8 mouse cellular contexts compared by ENCODE assay signal in the genomic region with DNA sequence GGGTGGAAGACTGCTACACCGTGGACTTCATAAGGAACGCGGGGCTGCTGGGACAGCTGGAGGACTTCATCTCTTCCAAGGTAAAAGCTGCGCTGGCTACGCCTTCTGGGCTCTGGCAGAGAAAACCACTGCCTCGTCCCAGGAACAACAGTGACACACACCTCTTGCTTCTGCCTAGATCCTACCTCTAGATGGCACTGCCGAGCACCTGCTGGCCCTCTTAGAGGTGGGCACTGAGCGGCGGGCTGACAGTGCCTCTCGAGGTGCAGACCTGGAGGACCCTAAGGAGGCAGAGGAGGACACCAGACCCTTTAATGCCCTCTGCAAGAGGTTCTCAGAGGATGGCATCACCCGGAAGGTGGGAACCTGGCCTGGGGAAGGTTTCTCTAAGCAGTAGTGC. TPM values are rescaled to one million over a fixed set of nuclear protein-coding genes. Genes with fewer than 3 reads are reported as not detected.
DNase-seq lines count a peak whose midpoint lies in the region; ATAC-seq and TF ChIP-seq lines count a peak whose summit lies in the region.

No protein-coding gene starts in this region.

- no peaks in the 10 kb centered on the region for H3K9me3 ChIP-seq in limb, embryonic 11.5 days (ENCODE audit: control insufficient read depth, low read length)
- H3K9me3 ChIP-seq in midbrain, postnatal 0 days (ENCODE audit: low read length), result no peaks in the 10 kb centered on the region

- no peaks in the 10 kb centered on the region for H3K4me1 ChIP-seq in limb, embryonic 11.5 days (ENCODE audit: control insufficient read depth, insufficient read depth, low read length)
- no peaks in the 10 kb centered on the region for H3K4me1 ChIP-seq in midbrain, postnatal 0 days (ENCODE audit: insufficient read depth, low read length)

- H3K4me3 ChIP-seq in limb, embryonic 11.5 days (ENCODE audit: low read depth, low read length), result no peak overlapping the region
- H3K4me3 ChIP-seq in midbrain, postnatal 0 days (ENCODE audit: low read depth, low read length), result no peak overlapping the region

- DNase-seq in gastrocnemius, postnatal 10 days, result peak; percentile 47
- no peak for DNase-seq in gastrocnemius, postnatal 14 days
- DNase-seq in A20 (ENCODE audit: low read depth, low spot score) (peak; percentile 68), adipocyte (ENCODE audit: low spot score) (no peak)
- peak; percentile 67 for DNase-seq in adrenal gland, postnatal 14 days
- peak; percentile 23 to 51 for DNase-seq in heart, postnatal 14 days
- DNase-seq in limb, embryonic 11.5 days (ENCODE audit: low spot score), result peak; percentile 75
- peak; percentile 47 for DNase-seq in midbrain, postnatal 0 days (ENCODE audit: low spot score)

- H3K36me3 ChIP-seq in limb, embryonic 11.5 days (ENCODE audit: control insufficient read depth, insufficient read depth, low read length), result no peaks in the 10 kb centered on the region
- H3K36me3 ChIP-seq in midbrain, postnatal 0 days (ENCODE audit: insufficient read depth, low read length), result peaks cover 64% of the 10 kb centered on the region

- H3K27me3 ChIP-seq in limb, embryonic 11.5 days (ENCODE audit: control insufficient read depth, insufficient read depth, low read length), result no peaks in the 10 kb centered on the region
- no peaks in the 10 kb centered on the region for H3K27me3 ChIP-seq in midbrain, postnatal 0 days (ENCODE audit: insufficient read depth, low read length)

- TF ChIP-seq CTCF in midbrain, postnatal 0 days (IDR thresholded peaks at IDR 0.05), result peak; percentile 81

- intact Hi-C loops in gastrocnemius, postnatal 14 days (cut with DNase I; ENCODE audit: low total_unique reads), result no loop called here
- intact Hi-C loops in heart, postnatal 14 days (cut with DNase I), result no loop called here

- H3K27ac ChIP-seq in limb, embryonic 11.5 days (replicated peaks; ENCODE audit: low read depth, low read length), result no peak overlapping the region
- no peak overlapping the region for H3K27ac ChIP-seq in midbrain, postnatal 0 days (ENCODE audit: low read depth, low read length)

- H3K9ac ChIP-seq in limb, embryonic 11.5 days (ENCODE audit: low read length), result no peak overlapping the region
- no peak overlapping the region for H3K9ac ChIP-seq in midbrain, postnatal 0 days (replicated peaks; ENCODE audit: low read length, poor library complexity, severe bottlenecking)

- WGBS in limb, embryonic 11.5 days, result 22% methylated on average over 11 of the region's 11 CpGs
- 21% methylated on average over 11 of the region's 11 CpGs for WGBS in midbrain, postnatal 0 days

- ATAC-seq in limb, embryonic 11.5 days (ENCODE audit: insufficient number of reproducible peaks, low FRiP score, low TSS enrichment, low read depth), result no peak
- ATAC-seq in midbrain, postnatal 0 days (ENCODE audit: low FRiP score), result 0 out of 2 replicates have a peak, but pooled peaks have one; percentile 68

- H3K4me2 ChIP-seq in limb, embryonic 11.5 days (ENCODE audit: low read depth, severe bottlenecking), result no peak overlapping the region
- H3K4me2 ChIP-seq in midbrain, postnatal 0 days (ENCODE audit: low read depth, low read length, poor library complexity, severe bottlenecking), result no peak overlapping the region

RNA-seq across cellular contexts. Expression of a gene that starts 12.9 kb away (rescaled TPM):
- not detected for total RNA-seq in gastrocnemius, postnatal 10 days (2021)
- not detected for total RNA-seq in gastrocnemius, postnatal 14 days (2021)
- total RNA-seq in adrenal gland, postnatal 14 days (2021), result not detected in 2 replicates
- not detected for total RNA-seq in heart, postnatal 14 days (2021)
- 0.35 TPM in 1 of 2 replicates, not detected in the other for polyA plus RNA-seq in limb, embryonic 11.5 days (2014; fragmentation: Nextera tagmentation; extraction: Ambion mirVana)
- total RNA-seq in midbrain, postnatal 0 days (2014; rRNA removed), result not detected in 2 replicates
- not detected in 2 replicates for polyA plus RNA-seq in midbrain, postnatal 0 days (2015; fragmentation: Nextera tagmentation; extraction: Ambion mirVana)

RNA-seq across cellular contexts. Expression of a gene that starts 36.2 kb away (rescaled TPM):
- total RNA-seq in gastrocnemius, postnatal 10 days (2021), result under 1 TPM; 0.27 to 0.40 TPM
- total RNA-seq in gastrocnemius, postnatal 14 days (2021), result under 1 TPM; 0.04 to 0.08 TPM
- total RNA-seq in adrenal gland, postnatal 14 days (2021), result 0.63 and 0.71 TPM in 2 replicates
- under 1 TPM in 1 of 2 experiments, not detected in 1; 0.24 TPM for total RNA-seq in heart, postnatal 14 days (2021)
- polyA plus RNA-seq in limb, embryonic 11.5 days (2014; fragmentation: Nextera tagmentation; extraction: Ambion mirVana), result 0.06 TPM in 1 of 2 replicates, not detected in the other
- total RNA-seq in midbrain, postnatal 0 days (2014; rRNA removed), result 71.5 and 80.6 TPM in 2 replicates
- polyA plus RNA-seq in midbrain, postnatal 0 days (2015; fragmentation: Nextera tagmentation; extraction: Ambion mirVana), result 20.2 and 22.4 TPM in 2 replicates

RNA-seq across cellular contexts. Expression of a gene that starts 47.8 kb away (rescaled TPM):
- not detected for total RNA-seq in gastrocnemius, postnatal 10 days (2021)
- not detected for total RNA-seq in gastrocnemius, postnatal 14 days (2021)
- total RNA-seq in adrenal gland, postnatal 14 days (2021), result not detected in 2 replicates
- not detected for total RNA-seq in heart, postnatal 14 days (2021)
- 0.27 and 0.31 TPM in 2 replicates for polyA plus RNA-seq in limb, embryonic 11.5 days (2014; fragmentation: Nextera tagmentation; extraction: Ambion mirVana)
- 1.0 and 1.6 TPM in 2 replicates for total RNA-seq in midbrain, postnatal 0 days (2014; rRNA removed)
- 1.5 and 1.6 TPM in 2 replicates for polyA plus RNA-seq in midbrain, postnatal 0 days (2015; fragmentation: Nextera tagmentation; extraction: Ambion mirVana)

Comparison
In these comparisons a context has a peak if more than half of its experiments do, and no peak if none do; other contexts are left out.
1. DNase-seq: peak in gastrocnemius, postnatal 10 days (single experiment), A20 (single experiment), adrenal gland, postnatal 14 days (single experiment), heart, postnatal 14 days (2 of 2), limb, embryonic 11.5 days (single experiment) and midbrain, postnatal 0 days (single experiment); none in gastrocnemius, postnatal 14 days (single experiment) and adipocyte (single experiment).
2. RNA of a gene that starts 36.2 kb away (total RNA-seq): 71.5 to 80.6 TPM in midbrain, postnatal 0 days; 0.63 to 0.71 TPM in adrenal gland, postnatal 14 days, 0.27 to 0.40 TPM in gastrocnemius, postnatal 10 days, 0.24 TPM in heart, postnatal 14 days and 0.04 to 0.08 TPM in gastrocnemius, postnatal 14 days; every median in the first group is over 10 times any median in the second.